Mouse (Mus musculus) ES-Bruce4 (cell line): ENCODE data around the gene Zbp1.

ENCODE experiments used
- CTCF ChIP-seq: IDR thresholded peaks from one replicate; pipeline ENCODE4 v1.8.1; 2011; ENCODE audit warnings: low read depth, low read length
- EP300 ChIP-seq: IDR thresholded peaks from 2 replicates; pipeline ENCODE4 v1.6.1; 2011; ENCODE audit warnings: low read depth, low read length; ENCODE audit not compliant: insufficient read depth
- POLR2A ChIP-seq: IDR thresholded peaks from one replicate; pipeline ENCODE4 v1.8.1; 2011; ENCODE audit warnings: low read length; ENCODE audit not compliant: insufficient read depth

DNA sequence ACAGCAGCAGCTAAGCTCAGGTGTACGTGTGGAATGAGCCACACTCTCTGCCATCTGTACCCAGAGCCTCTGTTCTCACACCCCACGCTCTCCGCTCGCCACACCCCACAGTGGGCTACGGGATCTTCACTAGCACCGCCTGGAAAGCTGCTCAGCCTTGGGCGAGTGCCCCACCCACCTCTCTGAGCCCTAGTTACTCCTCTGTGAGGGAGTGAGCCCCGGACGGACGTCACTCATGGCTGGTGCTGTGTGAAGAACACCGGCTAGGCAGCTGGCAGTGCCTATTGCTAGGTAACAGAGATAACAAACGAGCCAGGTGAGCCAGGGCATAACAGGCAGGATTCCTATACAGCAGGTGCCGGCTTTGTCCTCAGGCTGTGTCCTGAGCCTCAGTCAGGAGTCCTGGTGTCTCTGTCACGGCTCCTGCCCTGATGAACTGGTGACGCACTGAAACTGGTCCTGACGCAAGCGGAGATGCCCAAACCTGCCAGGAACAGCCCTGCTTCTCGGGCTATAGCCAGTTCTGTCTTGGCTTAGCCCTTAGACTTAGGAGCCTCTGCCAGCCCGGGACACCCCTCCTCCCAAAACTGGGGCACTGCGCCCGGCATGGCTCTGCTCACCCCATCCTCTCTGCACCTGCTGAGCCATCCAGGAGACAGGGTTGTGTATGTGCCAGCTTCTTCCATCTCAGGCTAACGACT, 13.5 kb upstream of the Zbp1 start:
- TF ChIP-seq EP300 (no peak), CTCF (no peak), POLR2A (no peak)
